Mouse (Mus musculus): ENCODE data around the gene Tubb2a. TPM values are rescaled to one million over a fixed set of nuclear protein-coding genes. Genes with fewer than 3 reads are reported as not detected.

Tubb2a gene
- polyA plus RNA-seq, 1 experiment: 137 TPM

DNA sequence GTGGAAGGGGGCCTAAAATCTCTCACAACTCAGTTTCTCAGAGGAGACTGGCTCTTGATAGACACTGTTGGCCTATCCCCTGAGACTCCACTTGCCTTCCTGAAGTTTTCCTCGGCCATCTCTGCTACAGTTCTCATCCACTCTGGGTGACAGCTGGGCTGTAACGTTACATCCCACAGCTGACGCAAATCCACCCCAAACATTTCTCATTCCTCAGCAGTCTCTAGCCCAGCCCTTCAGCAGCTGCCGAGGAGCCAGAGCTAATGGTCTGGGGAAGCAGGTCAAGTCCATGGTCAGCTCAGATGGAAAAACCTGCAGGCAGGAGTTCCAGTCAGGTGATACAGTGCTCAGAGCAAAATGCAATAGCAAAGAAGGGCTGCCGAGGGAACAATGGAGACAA, 33.2 kb upstream of the Tubb2a start:
- peaks cover 11% of the 10 kb centered on the region for H3K4me1 ChIP-seq (ENCODE audit: control insufficient read depth, insufficient read depth, low read length)
- no peak for TF ChIP-seq POLR2A (IDR thresholded peaks at IDR 0.05; ENCODE audit: low read depth, low read length)
- TF ChIP-seq CTCF (IDR thresholded peaks at IDR 0.05; ENCODE audit: borderline replicate concordance, insufficient read depth, low read length): no peak
- H3K27ac ChIP-seq (ENCODE audit: insufficient read depth, low read length): no peak overlapping the region
- no peak overlapping the region for H3K4me3 ChIP-seq (ENCODE audit: insufficient read depth, low read length)

DNA sequence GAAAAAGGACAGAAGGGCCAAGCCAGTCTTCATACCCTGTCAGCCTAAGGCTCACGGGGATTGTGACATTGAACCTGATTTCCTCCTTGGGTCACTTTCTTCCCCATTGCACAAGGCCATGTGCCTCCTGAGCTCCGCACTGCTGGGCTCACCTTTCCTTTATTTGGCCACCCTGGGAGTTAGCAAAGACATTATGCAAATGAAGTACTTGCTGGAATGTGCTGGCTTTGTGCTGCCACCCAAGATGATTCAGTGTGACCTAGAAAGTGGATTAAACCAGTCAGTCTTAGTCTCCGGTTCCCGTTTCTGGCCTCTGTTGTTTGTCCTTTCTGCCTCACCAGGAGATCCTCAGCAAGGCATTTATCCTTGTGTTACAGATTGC, 31.9 kb upstream of the Tubb2a start:
- no peak for TF ChIP-seq CTCF (IDR thresholded peaks at IDR 0.05; ENCODE audit: borderline replicate concordance, insufficient read depth, low read length)
- TF ChIP-seq POLR2A (IDR thresholded peaks at IDR 0.05; ENCODE audit: low read depth, low read length): no peak
- no peak overlapping the region for H3K4me3 ChIP-seq (ENCODE audit: insufficient read depth, low read length)

GRCm38 (mm10) chr13:34109035-34109676, 31.3 kb upstream of the Tubb2a start:
- TF ChIP-seq CTCF (IDR thresholded peaks at IDR 0.05; ENCODE audit: borderline replicate concordance, insufficient read depth, low read length): no peak
- Histone ChIP-seq H3K4me3 (ENCODE audit: insufficient read depth, low read length) (no peak overlapping the region), H3K4me1 (ENCODE audit: control insufficient read depth, insufficient read depth, low read length) (peaks cover 11% of the 10 kb centered on the region), H3K27ac (ENCODE audit: insufficient read depth, low read length) (no peak overlapping the region)

More for the DNA sequence above, 31.9 kb upstream of the Tubb2a start:
- no peak overlapping the region for H3K27ac ChIP-seq (ENCODE audit: insufficient read depth, low read length)
- H3K4me1 ChIP-seq (ENCODE audit: control insufficient read depth, insufficient read depth, low read length): peaks cover 11% of the 10 kb centered on the region

GRCm38 (mm10) chr13:34106999-34107398, 29.2 kb upstream of the Tubb2a start:
- H3K27ac ChIP-seq (ENCODE audit: insufficient read depth, low read length): no peak overlapping the region
- no peak for TF ChIP-seq POLR2A (IDR thresholded peaks at IDR 0.05; ENCODE audit: low read depth, low read length)
- no peak for TF ChIP-seq CTCF (IDR thresholded peaks at IDR 0.05; ENCODE audit: borderline replicate concordance, insufficient read depth, low read length)

GRCm38 (mm10) chr13:34106256-34106655, 28.4 kb upstream of the Tubb2a start:
- Histone ChIP-seq H3K4me3 (ENCODE audit: insufficient read depth, low read length) (no peak overlapping the region), H3K27ac (ENCODE audit: insufficient read depth, low read length) (no peak overlapping the region), H3K4me1 (ENCODE audit: control insufficient read depth, insufficient read depth, low read length) (no peaks in the 10 kb centered on the region)
- TF ChIP-seq POLR2A (IDR thresholded peaks at IDR 0.05; ENCODE audit: low read depth, low read length) (no peak), CTCF (IDR thresholded peaks at IDR 0.05; ENCODE audit: borderline replicate concordance, insufficient read depth, low read length) (no peak)

More at GRCm38 (mm10) chr13:34106999-34107398, 29.2 kb upstream of the Tubb2a start:
- Histone ChIP-seq H3K4me1 (ENCODE audit: control insufficient read depth, insufficient read depth, low read length) (peaks cover under 1% of the 10 kb centered on the region), H3K4me3 (ENCODE audit: insufficient read depth, low read length) (no peak overlapping the region)

GRCm38 (mm10) chr13:34105364-34105763, 27.6 kb upstream of the Tubb2a start:
- H3K4me3 ChIP-seq (ENCODE audit: insufficient read depth, low read length): no peak overlapping the region

DNA sequence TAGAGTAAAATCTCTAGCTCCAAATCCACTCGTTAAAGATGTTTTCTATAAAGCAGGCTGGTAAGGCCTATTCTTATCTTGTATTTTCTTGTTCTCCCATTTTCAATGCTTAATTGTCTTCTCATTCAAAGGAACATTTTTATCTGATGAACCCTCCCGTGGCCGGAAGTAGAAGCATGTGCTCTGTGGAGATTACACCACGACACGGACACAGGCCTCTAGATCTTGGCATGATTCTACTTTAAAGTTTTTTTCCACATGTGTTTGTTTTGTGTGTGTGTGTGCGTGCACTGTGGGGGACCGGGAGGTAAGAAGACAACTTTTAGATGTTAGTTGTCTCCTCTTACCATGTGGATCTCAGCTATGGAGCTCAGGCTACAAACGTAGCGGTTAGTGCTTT, 24.1 kb upstream of the Tubb2a start:
- TF ChIP-seq CTCF (IDR thresholded peaks at IDR 0.05; ENCODE audit: borderline replicate concordance, insufficient read depth, low read length) (no peak), POLR2A (IDR thresholded peaks at IDR 0.05; ENCODE audit: low read depth, low read length) (no peak)
- H3K27ac ChIP-seq (ENCODE audit: insufficient read depth, low read length): no peak overlapping the region
- H3K4me1 ChIP-seq (ENCODE audit: control insufficient read depth, insufficient read depth, low read length): no peaks in the 10 kb centered on the region
- H3K4me3 ChIP-seq (ENCODE audit: insufficient read depth, low read length): no peak overlapping the region

More at GRCm38 (mm10) chr13:34105364-34105763, 27.6 kb upstream of the Tubb2a start:
- Histone ChIP-seq H3K4me1 (ENCODE audit: control insufficient read depth, insufficient read depth, low read length) (no peaks in the 10 kb centered on the region), H3K27ac (ENCODE audit: insufficient read depth, low read length) (no peak overlapping the region)
- TF ChIP-seq POLR2A (IDR thresholded peaks at IDR 0.05; ENCODE audit: low read depth, low read length) (no peak), CTCF (IDR thresholded peaks at IDR 0.05; ENCODE audit: borderline replicate concordance, insufficient read depth, low read length) (no peak)

DNA sequence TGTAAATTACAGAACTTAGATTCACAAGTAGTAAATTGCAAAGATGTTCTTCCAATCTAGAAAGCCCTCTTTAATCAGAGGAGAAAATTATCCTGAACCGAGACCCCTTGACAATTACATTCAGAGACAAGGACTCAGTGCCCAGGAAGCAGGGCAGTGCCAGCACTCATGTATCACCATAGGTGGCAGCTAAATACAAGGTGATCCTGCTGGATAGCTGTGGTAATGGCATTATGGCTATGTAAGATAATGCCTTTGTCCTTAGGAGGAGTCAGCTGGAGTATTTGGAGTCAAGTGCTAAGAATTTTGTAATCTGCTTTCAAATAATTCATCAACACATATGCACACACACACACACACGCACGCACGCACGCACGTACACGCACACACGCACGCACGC, 23.4 kb upstream of the Tubb2a start:
- TF ChIP-seq CTCF (IDR thresholded peaks at IDR 0.05; ENCODE audit: borderline replicate concordance, insufficient read depth, low read length): no peak
- no peak for TF ChIP-seq POLR2A (IDR thresholded peaks at IDR 0.05; ENCODE audit: low read depth, low read length)
- peaks cover 3% of the 10 kb centered on the region; the same call in 1 of the 2 replicates for H3K4me1 ChIP-seq (ENCODE audit: control insufficient read depth, insufficient read depth, low read length)
- no peak overlapping the region for H3K4me3 ChIP-seq (ENCODE audit: insufficient read depth, low read length)
- no peak overlapping the region for H3K27ac ChIP-seq (ENCODE audit: insufficient read depth, low read length)

DNA sequence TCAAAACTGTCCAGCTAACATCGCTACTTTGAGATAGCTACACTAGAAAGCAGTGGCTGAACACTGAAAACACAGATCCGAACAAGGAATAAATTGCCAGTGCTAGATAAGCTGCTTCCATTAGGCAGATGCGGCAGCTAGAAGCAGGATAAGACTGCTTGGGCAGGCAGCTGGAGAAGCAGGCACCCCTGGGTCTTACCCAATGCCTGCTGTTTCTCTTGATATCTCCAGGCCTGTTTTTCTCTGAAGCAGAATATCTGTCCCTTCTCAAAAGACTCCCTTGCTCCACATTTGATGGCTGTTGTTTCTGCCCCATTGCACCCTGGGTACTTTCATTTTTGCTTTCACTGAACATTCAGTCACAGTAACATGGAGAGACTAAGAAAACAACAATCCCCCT, 22.9 kb upstream of the Tubb2a start:
- no peak overlapping the region for H3K4me3 ChIP-seq (ENCODE audit: insufficient read depth, low read length)
- TF ChIP-seq POLR2A (IDR thresholded peaks at IDR 0.05; ENCODE audit: low read depth, low read length) (no peak), CTCF (IDR thresholded peaks at IDR 0.05; ENCODE audit: borderline replicate concordance, insufficient read depth, low read length) (no peak)
- peaks cover 6% of the 10 kb centered on the region; the same call in 1 of the 2 replicates for H3K4me1 ChIP-seq (ENCODE audit: control insufficient read depth, insufficient read depth, low read length)
- H3K27ac ChIP-seq (ENCODE audit: insufficient read depth, low read length): no peak overlapping the region

DNA sequence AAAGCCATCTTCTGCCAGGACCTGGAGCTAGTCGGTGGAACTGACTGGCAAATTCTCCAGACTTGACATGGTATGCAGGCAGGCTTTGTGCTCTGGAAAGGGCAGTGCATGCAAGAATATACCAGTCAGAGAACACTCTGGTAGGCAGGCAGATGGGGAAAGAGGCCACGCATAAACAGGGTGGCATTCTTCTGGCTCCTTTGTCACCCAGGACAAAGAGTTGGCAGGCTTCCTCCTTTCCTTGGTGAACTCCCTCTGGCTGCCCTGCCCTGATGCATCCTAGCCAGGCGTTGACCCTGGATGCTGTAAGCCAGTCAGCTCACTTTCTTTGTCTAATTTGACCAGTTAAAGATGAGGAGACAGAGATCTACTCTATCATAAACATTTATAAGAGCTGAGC, 19.3 kb upstream of the Tubb2a start:
- TF ChIP-seq CTCF (IDR thresholded peaks at IDR 0.05; ENCODE audit: borderline replicate concordance, insufficient read depth, low read length) (no peak), POLR2A (IDR thresholded peaks at IDR 0.05; ENCODE audit: low read depth, low read length) (no peak)

More for the DNA sequence above, 19.3 kb upstream of the Tubb2a start:
- no peak overlapping the region for H3K27ac ChIP-seq (ENCODE audit: insufficient read depth, low read length)
- no peak overlapping the region for H3K4me3 ChIP-seq (ENCODE audit: insufficient read depth, low read length)
- H3K4me1 ChIP-seq (ENCODE audit: control insufficient read depth, insufficient read depth, low read length): peaks cover 6% of the 10 kb centered on the region; the same call in 1 of the 2 replicates

Measured in embryonic fibroblast, embryonic 13.5 days (primary cell).